Mouse (Mus musculus) liver, adult 2 months (tissue): Measurements from ENCODE around the gene Itga1.

Experiments used
- CTCF ChIP-seq: fragments of 200-500 bp; IDR thresholded peaks from 2 replicates; pipeline ENCODE4 v1.5.1; 2011; ENCODE audit warnings: low read depth, low read length, control low read depth
- POLR2A ChIP-seq: fragments of 200-500 bp; IDR thresholded peaks from 2 replicates; pipeline ENCODE4 v1.6.1; 2011; ENCODE audit warnings: low read length, control low read depth; ENCODE audit not compliant: insufficient read depth; ENCODE audit errors: extremely low read depth

- no peak for TF ChIP-seq POLR2A
- no peak for TF ChIP-seq CTCF
Observed at GRCm38 (mm10) chr13:115099381-115099780, 2.4 kb downstream of the Itga1 start.
